In the genomic region with DNA sequence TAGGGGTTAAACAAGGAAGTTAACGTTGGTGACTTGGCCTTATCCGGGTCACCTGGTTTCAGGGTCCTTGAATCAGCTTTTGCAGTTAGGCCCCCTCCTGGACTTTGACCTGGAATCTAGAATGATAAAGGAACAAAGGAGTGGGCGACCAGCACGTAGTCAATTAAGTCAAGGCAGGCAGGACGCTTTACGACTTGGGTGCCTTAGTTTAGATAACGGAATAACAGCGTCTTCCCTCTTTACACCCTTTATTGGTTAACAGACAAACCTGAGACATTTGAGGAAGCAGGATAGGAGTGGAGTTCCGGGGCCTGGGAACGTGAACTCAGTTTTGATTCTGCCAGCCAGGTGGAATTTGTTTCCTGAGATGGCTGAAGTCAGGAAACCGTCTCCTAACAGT, we compare ENCODE assay signal across 26 mouse cellular contexts. TPM values are rescaled to one million over a fixed set of nuclear protein-coding genes. Genes with fewer than 3 reads are reported as not detected.
A peak's percentile ranks its signal among the peaks of the same experiment; 100 is the strongest.
DNase-seq lines count a peak whose midpoint lies in the region; ATAC-seq lines count a peak whose summit lies in the region.
"Had no signal": no experiment of that assay in that cellular context is flagged by ENCODE, and none has a peak within 500 bp of the region (broad histone marks: within the 10 kb centered on the region; RNA-seq: fewer than 3 reads in every experiment).

No protein-coding gene starts in this region.

- WGBS in intestine, embryonic 16.5 days: 39% methylated on average over 11 of the region's 11 CpGs

- H3K4me1 ChIP-seq in intestine, embryonic 16.5 days (ENCODE audit: control insufficient read depth, insufficient read depth, low read length): 0 out of 2 replicates have a peak, but pooled peaks cover 3% of the 10 kb centered on the region
- H3K4me1 ChIP-seq: embryonic facial prominence, embryonic 12.5 days; forebrain, embryonic 13.5 days had no signal

- peak; percentile 86 for ATAC-seq in intestine, embryonic 16.5 days
- ATAC-seq: activated CD4-positive, CD25-positive, alpha-beta regulatory T cell, adult 4 months; CD4-positive, CD25-positive, alpha-beta regulatory T cell, adult 4 months; forebrain, embryonic 13.5 days; forebrain, embryonic 15.5 days; Patski had no signal

- H3K9me3 ChIP-seq in intestine, embryonic 16.5 days (ENCODE audit: control insufficient read depth, low read length): no peaks in the 10 kb centered on the region
- H3K9me3 ChIP-seq: embryonic facial prominence, embryonic 10.5 days; embryonic facial prominence, embryonic 12.5 days; forebrain, embryonic 13.5 days; forebrain, embryonic 15.5 days; G1E had no signal

- H3K4me3 ChIP-seq in intestine, embryonic 16.5 days (ENCODE audit: low read length): no peak overlapping the region
- H3K4me3 ChIP-seq: embryonic facial prominence, embryonic 10.5 days; embryonic facial prominence, embryonic 12.5 days; forebrain, embryonic 13.5 days; forebrain, embryonic 15.5 days had no signal

- no peak overlapping the region for H3K9ac ChIP-seq in intestine, embryonic 16.5 days (ENCODE audit: low read depth, low read length)
- H3K9ac ChIP-seq: embryonic facial prominence, embryonic 12.5 days; forebrain, embryonic 13.5 days; forebrain, embryonic 15.5 days had no signal

- peak; percentile 37 for DNase-seq in heart, adult 11 months
- DNase-seq in heart, postnatal 4 days: no peak
- no peak for DNase-seq in kidney, adult 18-20 months
- DNase-seq in thymus, postnatal 14 days: no peak
- DNase-seq: adrenal gland, adult 8-10 months; adrenal gland, postnatal 14 days; adrenal gland, postnatal 36 days; B cell, adult 2 months; cerebellum, adult 11-12 months; cerebellum, adult 2 months; cerebellum, adult 9-10 months; cerebellum, postnatal 10 days; cerebellum, postnatal 25 days had no signal

- H3K36me3 ChIP-seq in intestine, embryonic 16.5 days (ENCODE audit: control insufficient read depth, insufficient read depth, low read length): no peaks in the 10 kb centered on the region
- H3K36me3 ChIP-seq: embryonic facial prominence, embryonic 10.5 days; embryonic facial prominence, embryonic 12.5 days; forebrain, embryonic 15.5 days; G1E had no signal

- no peaks in the 10 kb centered on the region for H3K27me3 ChIP-seq in intestine, embryonic 16.5 days (replicated peaks; ENCODE audit: control insufficient read depth, insufficient read depth, low read length)
- H3K27me3 ChIP-seq: CH12.LX; embryonic facial prominence, embryonic 12.5 days; forebrain, embryonic 13.5 days; forebrain, embryonic 15.5 days; Patski had no signal

- H3K4me2 ChIP-seq in intestine, embryonic 16.5 days (ENCODE audit: low read depth, low read length): no peak overlapping the region
- H3K4me2 ChIP-seq: embryonic facial prominence, embryonic 12.5 days; forebrain, embryonic 13.5 days; forebrain, embryonic 15.5 days had no signal

- no peak overlapping the region for H3K27ac ChIP-seq in intestine, embryonic 16.5 days (ENCODE audit: low read length)
- H3K27ac ChIP-seq: embryonic facial prominence, embryonic 10.5 days; embryonic facial prominence, embryonic 12.5 days; forebrain, embryonic 13.5 days; forebrain, embryonic 15.5 days had no signal

RNA-seq across cellular contexts. Expression of gene Ccdc54, which starts 13.9 kb away (rescaled TPM):
- not detected for total RNA-seq in heart, postnatal 4 days (2021)
- polyA plus RNA-seq in intestine, embryonic 16.5 days (2015; fragmentation: Nextera tagmentation; extraction: Ambion mirVana): not detected in 2 replicates
- total RNA-seq: adrenal gland, adult 18-20 months; adrenal gland, adult 8-10 months; adrenal gland, postnatal 14 days; adrenal gland, postnatal 36 days; CH12.LX had no signal
- polyA plus RNA-seq: activated CD4-positive, CD25-positive, alpha-beta regulatory T cell, adult 4 months; CD4-positive, CD25-positive, alpha-beta regulatory T cell, adult 4 months; cerebellum, adult 2 months; embryonic facial prominence, embryonic 10.5 days; embryonic facial prominence, embryonic 12.5 days; embryonic facial prominence, embryonic 14.5 days; forebrain, embryonic 11.5 days; forebrain, embryonic 13.5 days; forebrain, embryonic 15.5 days; G1E; Patski had no signal
